Mouse (Mus musculus) ES-E14 (cell line): Measurements from ENCODE around the gene Agtrap. TPM values are rescaled to one million over a fixed set of nuclear protein-coding genes. Genes with fewer than 3 reads are reported as not detected.

Experiments used
- DNase-seq: peaks from one replicate; pipeline ENCODE4 v3.0.0-alpha.2; 2013; ENCODE audit warnings: low read depth, low spot score
- H3K27ac ChIP-seq: 2 replicates; pipeline ENCODE4 v1.5.1; 2012; ENCODE audit warnings: low read depth, mild to moderate bottlenecking, low read length, moderate library complexity, mixed read lengths; ENCODE audit not compliant: poor library complexity, insufficient read depth, severe bottlenecking
- H3K36me3 ChIP-seq: 2 replicates; pipeline ENCODE4 v1.6.1; 2012; ENCODE audit warnings: mild to moderate bottlenecking, low read length, moderate library complexity, mixed read lengths; ENCODE audit not compliant: control insufficient read depth, poor library complexity, insufficient read depth, severe bottlenecking
- H3K4me1 ChIP-seq, 2 experiments: fragments of 150-350 bp in 1 of 2; sonication (generic) in 1 of 2; 2 replicates each; pipeline ENCODE4 v1.6.1; 2012; ENCODE audit warnings: low read length in 2 of 2, mild to moderate bottlenecking in 1 of 2, mixed read lengths in 1 of 2; ENCODE audit not compliant: control insufficient read depth in 2 of 2, insufficient read depth in 2 of 2, poor library complexity in 1 of 2
- H3K4me3 ChIP-seq, 2 experiments: fragments of 150-350 bp in 1 of 2; sonication (generic) in 1 of 2; 2 replicates each; pipeline ENCODE4 v1.5.1; 2012; ENCODE audit warnings: low read length in 2 of 2, low read depth in 1 of 2, mild to moderate bottlenecking in 1 of 2, mixed read lengths in 1 of 2; ENCODE audit not compliant: insufficient read depth in 1 of 2, poor library complexity in 1 of 2, severe bottlenecking in 1 of 2
- H3K9ac ChIP-seq: 2 replicates; pipeline ENCODE4 v1.6.1; 2012; ENCODE audit warnings: low read depth, mild to moderate bottlenecking, low read length, mixed read lengths; ENCODE audit not compliant: poor library complexity, insufficient read depth, severe bottlenecking
- H3K9me3 ChIP-seq: fragments of 150-350 bp; sonication (generic); 2 replicates; pipeline ENCODE4 v1.6.1; 2012; ENCODE audit warnings: low read depth, mild to moderate bottlenecking, low read length; ENCODE audit not compliant: control insufficient read depth, insufficient read depth
- CHD2 ChIP-seq: IDR thresholded peaks from 2 replicates; pipeline ENCODE4 v1.6.1; 2014; ENCODE audit warnings: mild to moderate bottlenecking, low read depth, low read length, inconsistent platforms
- HCFC1 ChIP-seq: IDR thresholded peaks from 2 replicates; pipeline ENCODE4 v1.6.1; 2012; ENCODE audit warnings: low read length, inconsistent platforms, borderline replicate concordance; ENCODE audit not compliant: insufficient read depth
- MAFK ChIP-seq: IDR thresholded peaks from 2 replicates; pipeline ENCODE4 v1.6.1; 2014; ENCODE audit warnings: mild to moderate bottlenecking, low read depth, low read length, inconsistent platforms; ENCODE audit not compliant: insufficient read depth
- ZC3H11A ChIP-seq: IDR thresholded peaks from 2 replicates; pipeline ENCODE4 v1.6.1; 2012; ENCODE audit warnings: low read depth, mild to moderate bottlenecking, inconsistent platforms, low read length, borderline replicate concordance
- ZNF384 ChIP-seq: IDR thresholded peaks from 2 replicates; pipeline ENCODE4 v1.6.1; 2012; ENCODE audit warnings: low read depth, low read length, inconsistent platforms
- in situ Hi-C, 2 experiments: fragments of 600-800 bp; cut with MboI; formaldehyde crosslinking; loops; one replicate each; pipeline ENCODE4 v1.15.1; 2025; ENCODE audit warnings: low sequenced_read_pairs in 2 of 2, inconsistent platforms in 1 of 2; ENCODE audit not compliant: unreplicated experiment in 2 of 2
- total RNA-seq: library from RNA; depleted of rRNA; stranded (reverse); fragments of 300-350 nt; gene quantifications from 2 replicates; pipeline ENCODE4 v1.2.3, GENCODE M21; 2012

The Agtrap gene
- total RNA-seq, 1 experiment: 122 TPM

- peaks cover 16% of the 10 kb centered on the region for H3K36me3 ChIP-seq
These were observed 46.8 kb downstream of the Agtrap start for GRCm38 (mm10) chr4:148040933-148041610.

GRCm38 (mm10) chr4:148040029-148040830 is 47.6 kb downstream of the Agtrap start:
- peaks cover 13% of the 10 kb centered on the region for H3K36me3 ChIP-seq
- H3K4me1 ChIP-seq: peaks cover 8 to 13% of the 10 kb centered on the region in 2 experiments; a peak in 3 of 4 replicates
- H3K27ac ChIP-seq: no peak overlapping the region
- TF ChIP-seq CHD2: no peak
- TF ChIP-seq ZC3H11A: no peak
- no peak for TF ChIP-seq MAFK
- peak overlapping the region; percentile 77 to 78; a peak in 3 of 4 replicates for H3K4me3 ChIP-seq
- no peaks in the 10 kb centered on the region for H3K9me3 ChIP-seq
- no peak for DNase-seq
- in situ Hi-C loops: no loop called here
- peak overlapping the region; percentile 82 for H3K9ac ChIP-seq

More at GRCm38 (mm10) chr4:148040933-148041610, 46.8 kb downstream of the Agtrap start:
- Histone ChIP-seq H3K9ac (peak overlapping the region; percentile 82), H3K4me3 (peak overlapping the region; percentile 52 to 59), H3K9me3 (no peaks in the 10 kb centered on the region), H3K4me1 (peaks cover 7 to 13% of the 10 kb centered on the region in 2 experiments; a peak in 3 of 4 replicates), H3K27ac (no peak overlapping the region)
- TF ChIP-seq ZC3H11A: no peak
- no peak for TF ChIP-seq MAFK
- TF ChIP-seq ZNF384: no peak
- no peak for TF ChIP-seq HCFC1
- no peak for TF ChIP-seq CHD2
- DNase-seq: peak; percentile 89
- in situ Hi-C loops: no loop called here

GRCm38 (mm10) chr4:148039254-148040028 is 48.4 kb downstream of the Agtrap start:
- peak overlapping the region; percentile 77 to 78 for H3K4me3 ChIP-seq
- in situ Hi-C loops: no loop called here
- H3K27ac ChIP-seq: peak overlapping the region; percentile 55
- DNase-seq: no peak
- H3K9me3 ChIP-seq: no peaks in the 10 kb centered on the region
- peaks cover 12% of the 10 kb centered on the region for H3K36me3 ChIP-seq
- TF ChIP-seq CHD2: no peak
- no peak for TF ChIP-seq HCFC1
- TF ChIP-seq ZC3H11A: no peak
- TF ChIP-seq ZNF384: no peak
- no peak for TF ChIP-seq MAFK
- peaks cover 12 to 16% of the 10 kb centered on the region in 2 experiments; a peak in 3 of 4 replicates for H3K4me1 ChIP-seq
- H3K9ac ChIP-seq: peak overlapping the region; percentile 82

GRCm38 (mm10) chr4:148038600-148039253 is 49.1 kb downstream of the Agtrap start, which contains the start of the genes Clcn6 and Mthfr:
Clcn6 (minus strand) TSS chr4:148038821.
Mthfr (plus strand) TSS chr4:148039077.
- DNase-seq: peak; percentile 97
- TF ChIP-seq ZNF384 (no peak), ZC3H11A (no peak), MAFK (no peak), HCFC1 (peak; percentile 70), CHD2 (no peak; the same call in 1 of the 2 replicates)
- in situ Hi-C loops: no loop called here
- peaks cover 7% of the 10 kb centered on the region for H3K36me3 ChIP-seq
- no peaks in the 10 kb centered on the region for H3K9me3 ChIP-seq
- H3K4me1 ChIP-seq: peaks cover 12 to 16% of the 10 kb centered on the region in 2 experiments; a peak in 3 of 4 replicates
- H3K4me3 ChIP-seq: peak within 1 kb of the TSS; percentile 88 to 96
- H3K27ac ChIP-seq: peak within 1 kb of the TSS; percentile 78
- peak within 1 kb of the TSS; percentile 87 for H3K9ac ChIP-seq
